Mouse (Mus musculus) ES-CJ7 (cell line): ENCODE results near the gene Tmem132c.

Source experiments
- DNase-seq: peaks from one replicate; pipeline ENCODE4 v3.0.0; 2011; ENCODE audit warnings: low read depth, low spot score

The Tmem132c gene

GRCm38 (mm10) chr5:127241136-127241924 is at the start of gene Tmem132c:
Tmem132c (plus strand) TSS chr5:127241808.
- peak; percentile 81 for DNase-seq

GRCm38 (mm10) chr5:127191881-127192280 is 49.7 kb upstream of the Tmem132c start:
- DNase-seq, result peak; percentile 71

GRCm38 (mm10) chr5:127198850-127199249 is 42.8 kb upstream of the Tmem132c start:
- DNase-seq, result peak; percentile 48

GRCm38 (mm10) chr5:127204881-127205280 is 36.7 kb upstream of the Tmem132c start:
- DNase-seq, result peak; percentile 67

GRCm38 (mm10) chr5:127216389-127216788 is 25.2 kb upstream of the Tmem132c start:
- no peak for DNase-seq

GRCm38 (mm10) chr5:127217725-127218124 is 23.9 kb upstream of the Tmem132c start:
- peak; percentile 41 for DNase-seq

- peak; percentile 81 for DNase-seq
Observed at GRCm38 (mm10) chr5:127227929-127228595, 13.5 kb upstream of the Tmem132c start.

- DNase-seq, result peak; percentile 60
Observed at GRCm38 (mm10) chr5:127234715-127235114, 6.9 kb upstream of the Tmem132c start.

GRCm38 (mm10) chr5:127235203-127235602 is 6.4 kb upstream of the Tmem132c start:
- peak; percentile 68 for DNase-seq

GRCm38 (mm10) chr5:127239706-127240105 is 1.9 kb upstream of the Tmem132c start:
- no peak for DNase-seq

GRCm38 (mm10) chr5:127240646-127241045 is 962 bp upstream of the Tmem132c start:
- DNase-seq, result no peak

GRCm38 (mm10) chr5:127241925-127242762 is 536 bp downstream of the Tmem132c start:
- peak; percentile 41 for DNase-seq

- no peak for DNase-seq
Observed at GRCm38 (mm10) chr5:127242763-127243160, 1.2 kb downstream of the Tmem132c start.

GRCm38 (mm10) chr5:127243209-127243608 is 1.6 kb downstream of the Tmem132c start:
- no peak for DNase-seq

- no peak for DNase-seq
Observed at GRCm38 (mm10) chr5:127243611-127244010, 2.0 kb downstream of the Tmem132c start.

- peak; percentile 59 for DNase-seq
Observed at GRCm38 (mm10) chr5:127253263-127253662, 11.7 kb downstream of the Tmem132c start.

- DNase-seq, result no peak
Observed at GRCm38 (mm10) chr5:127256947-127257610, 15.5 kb downstream of the Tmem132c start.

- peak; percentile 24 for DNase-seq
Observed at GRCm38 (mm10) chr5:127262136-127262535, 20.5 kb downstream of the Tmem132c start.

- DNase-seq, result peak; percentile 59
Observed at GRCm38 (mm10) chr5:127271145-127271544, 29.5 kb downstream of the Tmem132c start.

GRCm38 (mm10) chr5:127279462-127279861 is 37.9 kb downstream of the Tmem132c start:
- DNase-seq, result no peak

- DNase-seq, result no peak
Observed at GRCm38 (mm10) chr5:127281186-127281585, 39.6 kb downstream of the Tmem132c start.
